Mouse (Mus musculus): ENCODE measurements at regions not wholly inside any gene's neighbourhood (a gene's known extent, or its start where the extent isn't known, plus 50 kb on each side); places are given as distances from the start of the nearest gene placed in this dataset.

GRCm38 (mm10) chr1:79917426-79918150 lies 56.6 kb upstream of the Serpine2 start:
- peak; percentile 19 for DNase-seq

Data from adrenal gland, adult 2 months (tissue).